Mouse (Mus musculus): Measurements from ENCODE around the gene Brip1. TPM values are rescaled to one million over a fixed set of nuclear protein-coding genes. Genes with fewer than 3 reads are reported as not detected.

Gene Brip1
- polyA plus RNA-seq (2015; fragmentation: Nextera tagmentation; extraction: Ambion mirVana): 2.2 and 2.6 TPM in 2 replicates

- Histone ChIP-seq H3K27ac (replicated peaks) (peak within 1 kb of the TSS; percentile 88), H3K4me3 (ENCODE audit: low read depth, low read length) (peak within 1 kb of the TSS; percentile 82), H3K9me3 (ENCODE audit: control insufficient read depth, low read length) (no peaks in the 10 kb centered on the region), H3K4me1 (replicated peaks; ENCODE audit: control insufficient read depth, insufficient read depth) (no peaks in the 10 kb centered on the region), H3K27me3 (ENCODE audit: control insufficient read depth, insufficient read depth, low read length) (no peaks in the 10 kb centered on the region), H3K36me3 (ENCODE audit: control insufficient read depth, insufficient read depth, low read length) (peaks cover 10% of the 10 kb centered on the region), H3K4me2 (replicated peaks; ENCODE audit: low read depth) (peak within 1 kb of the TSS; percentile 72), H3K9ac (ENCODE audit: low read length) (peak within 1 kb of the TSS; percentile 85)
- under 1% methylated on average over 60 of the region's 60 CpGs for WGBS
- TF ChIP-seq CTCF (IDR thresholded peaks at IDR 0.05; ENCODE audit: low read depth): peak; percentile 55
- peak; percentile 61 for TF ChIP-seq EP300 (optimal IDR thresholded peaks at IDR 0.05)
- ATAC-seq (ENCODE audit: low FRiP score, low TSS enrichment) (peak; percentile 99), DNase-seq (ENCODE audit: low spot score) (peak; percentile 98)
These were observed at the start of gene Brip1 for GRCm38 (mm10) chr11:86201037-86201786. Gene Brip1 (minus strand): TSS chr11:86201193.

GRCm38 (mm10) chr11:86232446-86232845, 31.5 kb upstream of the Brip1 start:
- ATAC-seq (ENCODE audit: low FRiP score, low TSS enrichment) (no peak), DNase-seq (ENCODE audit: low spot score) (no peak)
- H3K9ac ChIP-seq (ENCODE audit: low read length): no peak overlapping the region
- no peaks in the 10 kb centered on the region for H3K27me3 ChIP-seq (ENCODE audit: control insufficient read depth, insufficient read depth, low read length)
- H3K27ac ChIP-seq (replicated peaks): no peak overlapping the region
- WGBS: 60% methylated on average over 4 of the region's 4 CpGs
- H3K4me3 ChIP-seq (ENCODE audit: low read depth, low read length): no peak overlapping the region
- no peak overlapping the region for H3K4me2 ChIP-seq (replicated peaks; ENCODE audit: low read depth)
- TF ChIP-seq EP300 (optimal IDR thresholded peaks at IDR 0.05) (no peak), CTCF (IDR thresholded peaks at IDR 0.05; ENCODE audit: low read depth) (no peak)
- peaks cover 8% of the 10 kb centered on the region for H3K36me3 ChIP-seq (ENCODE audit: control insufficient read depth, insufficient read depth, low read length)
- no peaks in the 10 kb centered on the region for H3K4me1 ChIP-seq (replicated peaks; ENCODE audit: control insufficient read depth, insufficient read depth)
- H3K9me3 ChIP-seq (ENCODE audit: control insufficient read depth, low read length): no peaks in the 10 kb centered on the region

GRCm38 (mm10) chr11:86231781-86232350, 30.9 kb upstream of the Brip1 start:
- Histone ChIP-seq H3K27me3 (ENCODE audit: control insufficient read depth, insufficient read depth, low read length) (no peaks in the 10 kb centered on the region), H3K4me3 (ENCODE audit: low read depth, low read length) (no peak overlapping the region), H3K36me3 (ENCODE audit: control insufficient read depth, insufficient read depth, low read length) (peaks cover 8% of the 10 kb centered on the region), H3K4me2 (replicated peaks; ENCODE audit: low read depth) (no peak overlapping the region), H3K9me3 (ENCODE audit: control insufficient read depth, low read length) (no peaks in the 10 kb centered on the region), H3K9ac (ENCODE audit: low read length) (no peak overlapping the region), H3K4me1 (replicated peaks; ENCODE audit: control insufficient read depth, insufficient read depth) (no peaks in the 10 kb centered on the region), H3K27ac (replicated peaks) (no peak overlapping the region)
- WGBS: 95% methylated on average over 13 of the region's 13 CpGs
- ATAC-seq (ENCODE audit: low FRiP score, low TSS enrichment) (no peak), DNase-seq (ENCODE audit: low spot score) (no peak)
- TF ChIP-seq CTCF (IDR thresholded peaks at IDR 0.05; ENCODE audit: low read depth): no peak
- TF ChIP-seq EP300 (optimal IDR thresholded peaks at IDR 0.05): no peak

- no peak overlapping the region for H3K4me2 ChIP-seq (replicated peaks; ENCODE audit: low read depth)
- H3K4me3 ChIP-seq (ENCODE audit: low read depth, low read length): no peak overlapping the region
- DNase-seq (ENCODE audit: low spot score) (no peak), ATAC-seq (ENCODE audit: low FRiP score, low TSS enrichment) (no peak)
- no peaks in the 10 kb centered on the region for H3K27me3 ChIP-seq (ENCODE audit: control insufficient read depth, insufficient read depth, low read length)
- H3K9ac ChIP-seq (ENCODE audit: low read length): no peak overlapping the region
- 83% methylated on average over 8 of the region's 8 CpGs for WGBS
- H3K9me3 ChIP-seq (ENCODE audit: control insufficient read depth, low read length): no peaks in the 10 kb centered on the region
- no peak overlapping the region for H3K27ac ChIP-seq (replicated peaks)
- TF ChIP-seq EP300 (optimal IDR thresholded peaks at IDR 0.05) (no peak), CTCF (IDR thresholded peaks at IDR 0.05; ENCODE audit: low read depth) (no peak)
- peaks cover 7% of the 10 kb centered on the region for H3K36me3 ChIP-seq (ENCODE audit: control insufficient read depth, insufficient read depth, low read length)
- no peaks in the 10 kb centered on the region for H3K4me1 ChIP-seq (replicated peaks; ENCODE audit: control insufficient read depth, insufficient read depth)
These were observed 25.7 kb upstream of the Brip1 start for GRCm38 (mm10) chr11:86226646-86227180.

- Histone ChIP-seq H3K36me3 (ENCODE audit: control insufficient read depth, insufficient read depth, low read length) (peaks cover 6% of the 10 kb centered on the region; the same call in 1 of the 2 replicates), H3K27ac (replicated peaks) (no peak overlapping the region), H3K27me3 (ENCODE audit: control insufficient read depth, insufficient read depth, low read length) (no peaks in the 10 kb centered on the region), H3K4me2 (replicated peaks; ENCODE audit: low read depth) (no peak overlapping the region), H3K4me3 (ENCODE audit: low read depth, low read length) (no peak overlapping the region), H3K9ac (ENCODE audit: low read length) (no peak overlapping the region), H3K9me3 (ENCODE audit: control insufficient read depth, low read length) (no peaks in the 10 kb centered on the region), H3K4me1 (replicated peaks; ENCODE audit: control insufficient read depth, insufficient read depth) (no peaks in the 10 kb centered on the region)
- WGBS: 92% methylated on average over 4 of the region's 4 CpGs
- TF ChIP-seq CTCF (IDR thresholded peaks at IDR 0.05; ENCODE audit: low read depth): no peak
- no peak for TF ChIP-seq EP300 (optimal IDR thresholded peaks at IDR 0.05)
- DNase-seq (ENCODE audit: low spot score) (no peak), ATAC-seq (ENCODE audit: low FRiP score, low TSS enrichment) (no peak)
These were observed 24.8 kb upstream of the Brip1 start for GRCm38 (mm10) chr11:86225761-86226160.

- TF ChIP-seq EP300 (optimal IDR thresholded peaks at IDR 0.05) (no peak), CTCF (IDR thresholded peaks at IDR 0.05; ENCODE audit: low read depth) (no peak)
- H3K4me1 ChIP-seq (replicated peaks; ENCODE audit: control insufficient read depth, insufficient read depth): no peaks in the 10 kb centered on the region
These were observed 10.8 kb upstream of the Brip1 start for GRCm38 (mm10) chr11:86211803-86212202.

More at GRCm38 (mm10) chr11:86211803-86212202, 10.8 kb upstream of the Brip1 start:
- Histone ChIP-seq H3K36me3 (ENCODE audit: control insufficient read depth, insufficient read depth, low read length) (peaks cover 13% of the 10 kb centered on the region), H3K27ac (replicated peaks) (no peak overlapping the region), H3K9me3 (ENCODE audit: control insufficient read depth, low read length) (no peaks in the 10 kb centered on the region), H3K9ac (ENCODE audit: low read length) (no peak overlapping the region), H3K27me3 (ENCODE audit: control insufficient read depth, insufficient read depth, low read length) (no peaks in the 10 kb centered on the region), H3K4me2 (replicated peaks; ENCODE audit: low read depth) (no peak overlapping the region), H3K4me3 (ENCODE audit: low read depth, low read length) (no peak overlapping the region)
- peak; percentile 57 for DNase-seq (ENCODE audit: low spot score)
- 56% methylated on average over 1 of the region's 1 CpGs for WGBS
- ATAC-seq (ENCODE audit: low FRiP score, low TSS enrichment): peak; percentile 70; the same call in 1 of the 2 replicates

All from stomach, postnatal 0 days (tissue).